22 mouse cellular contexts compared by ENCODE assay signal in the genomic region with DNA sequence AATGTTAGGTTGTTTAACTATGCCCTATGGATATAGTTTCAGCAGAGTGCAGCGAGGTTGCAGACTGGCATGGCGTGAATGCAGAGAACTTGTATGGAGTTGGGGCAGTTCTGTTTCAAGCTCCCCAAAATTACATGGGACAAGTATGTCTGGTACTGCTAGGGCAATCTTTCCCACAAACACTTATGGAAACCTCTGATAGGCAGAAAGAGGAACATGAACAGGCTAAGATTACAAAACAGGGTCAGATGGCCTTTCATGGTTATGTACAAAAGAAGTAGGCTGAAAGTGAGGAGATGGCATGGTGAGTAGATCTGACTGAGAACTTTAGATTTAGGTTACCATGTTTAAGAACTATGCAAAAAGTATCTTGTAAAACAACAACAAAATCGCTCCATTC.
"Had no signal": no experiment of that assay in that cellular context is flagged by ENCODE, and none has a peak within 500 bp of the region (broad histone marks: within the 10 kb centered on the region; RNA-seq: fewer than 3 reads in every experiment).

No protein-coding gene starts in this region.

- H3K4me1 ChIP-seq: liver, embryonic 12.5 days; liver, embryonic 15.5 days; midbrain, embryonic 10.5 days; midbrain, embryonic 13.5 days; neural tube, embryonic 13.5 days had no signal

- H3K9ac ChIP-seq: limb, embryonic 13.5 days; liver, embryonic 12.5 days; liver, embryonic 15.5 days; midbrain, embryonic 13.5 days; neural tube, embryonic 13.5 days had no signal

- H3K4me2 ChIP-seq: limb, embryonic 13.5 days; liver, embryonic 12.5 days; liver, embryonic 15.5 days; midbrain, embryonic 13.5 days; neural tube, embryonic 13.5 days had no signal

- ATAC-seq: intestine, embryonic 16.5 days; liver, embryonic 12.5 days; midbrain, embryonic 13.5 days; midbrain, embryonic 16.5 days had no signal

- H3K27me3 ChIP-seq: limb, embryonic 13.5 days; liver, embryonic 12.5 days; liver, embryonic 15.5 days; megakaryocyte, embryonic 14.5 days; midbrain, embryonic 13.5 days; neural tube, embryonic 13.5 days had no signal

- H3K4me3 ChIP-seq: limb, embryonic 10.5 days; limb, embryonic 13.5 days; liver, embryonic 12.5 days; liver, embryonic 15.5 days; megakaryocyte, embryonic 14.5 days; midbrain, embryonic 10.5 days; midbrain, embryonic 13.5 days; myocyte; neural tube, embryonic 13.5 days had no signal

- DNase-seq: kidney, adult 18-20 months; kidney, postnatal 25 days; liver; lung, adult 2 months; lung, postnatal 4 days; retina, postnatal 1 day; right cerebral cortex, postnatal 25 days; spleen, adult 18-20 months; thymus, adult 18-20 months; thymus, postnatal 25 days had no signal

- H3K27ac ChIP-seq: kidney, postnatal 0 days; limb, embryonic 10.5 days; limb, embryonic 13.5 days; liver, embryonic 12.5 days; liver, embryonic 15.5 days; midbrain, embryonic 10.5 days; midbrain, embryonic 13.5 days; neural tube, embryonic 13.5 days had no signal

- H3K9me3 ChIP-seq: limb, embryonic 10.5 days; limb, embryonic 13.5 days; liver, embryonic 12.5 days; liver, embryonic 15.5 days; megakaryocyte, embryonic 14.5 days; midbrain, embryonic 10.5 days; midbrain, embryonic 13.5 days; neural tube, embryonic 13.5 days had no signal
